Mouse (Mus musculus) hindbrain, embryonic 14.5 days (tissue): ENCODE measurements at regions not wholly inside any gene's neighbourhood (a gene's known extent, or its start where the extent isn't known, plus 50 kb on each side); places are given as distances from the start of the nearest gene placed in this dataset.

Experiments
- ATAC-seq: fragments of 200-750 bp; cut with Nextera tagmentation; 2 replicates; pipeline ENCODE4 v1.8.0; 2017; ENCODE audit warnings: moderate number of reproducible peaks, mild to moderate bottlenecking, moderate TSS enrichment, moderate library complexity; ENCODE audit not compliant: low FRiP score
- DNase-seq: peaks from one replicate; pipeline ENCODE4 v3.0.0-alpha.2; 2015; ENCODE audit warnings: low spot score
- H3K27ac ChIP-seq: fragments of 300-500 bp; sonication (generic); 2 replicates; pipeline ENCODE4 v1.5.1; 2014; ENCODE audit warnings: mild to moderate bottlenecking, moderate library complexity
- H3K27me3 ChIP-seq: fragments of 300-500 bp; sonication (generic); 2 replicates; pipeline ENCODE4 v1.6.1; 2014; ENCODE audit warnings: mild to moderate bottlenecking, low read length, mixed read lengths; ENCODE audit not compliant: control insufficient read depth, insufficient read depth
- H3K36me3 ChIP-seq: fragments of 300-500 bp; sonication (generic); replicated peaks from 2 replicates; pipeline ENCODE4 v1.6.1; 2014; ENCODE audit not compliant: control insufficient read depth, insufficient read depth
- H3K4me1 ChIP-seq: fragments of 300-500 bp; sonication (generic); replicated peaks from 2 replicates; pipeline ENCODE4 v1.6.1; 2014; ENCODE audit warnings: antibody characterized with exemption, low read length, mixed read lengths; ENCODE audit not compliant: control insufficient read depth, insufficient read depth
- H3K4me2 ChIP-seq: fragments of 300-500 bp; sonication (generic); replicated peaks from 2 replicates; pipeline ENCODE4 v1.6.1; 2014; ENCODE audit warnings: mild to moderate bottlenecking, moderate library complexity
- H3K4me3 ChIP-seq: fragments of 300-500 bp; sonication (generic); replicated peaks from 2 replicates; pipeline ENCODE4 v1.5.1; 2014; ENCODE audit warnings: mild to moderate bottlenecking, low read length
- H3K9ac ChIP-seq: fragments of 300-500 bp; sonication (generic); 2 replicates; pipeline ENCODE4 v1.6.1; 2014
- H3K9me3 ChIP-seq: fragments of 300-500 bp; sonication (generic); 2 replicates; pipeline ENCODE4 v1.6.1; 2016; ENCODE audit warnings: low read length; ENCODE audit not compliant: control insufficient read depth
- WGBS: fragments of 180-500 bp; shearing (Covaris S2); extraction: QIAGEN DNeasy Blood & Tissue Kit; methylation state at CpG from one replicate; pipeline ENCODE4 v1.1.7; 2014; 5-methylcytosine and 5-hydroxymethylcytosine counted together

- H3K4me3 ChIP-seq = no peak overlapping the region
- H3K36me3 ChIP-seq = no peaks in the 10 kb centered on the region
- no peaks in the 10 kb centered on the region for H3K27me3 ChIP-seq
- H3K27ac ChIP-seq = no peak overlapping the region
- no peaks in the 10 kb centered on the region for H3K9me3 ChIP-seq
- no peak overlapping the region for H3K9ac ChIP-seq
- peaks cover 4% of the 10 kb centered on the region; the same call in 1 of the 2 replicates for H3K4me1 ChIP-seq
- no peak for ATAC-seq
- no peak overlapping the region for H3K4me2 ChIP-seq
- DNase-seq = no peak
- 86% methylated on average over 4 of the region's 4 CpGs for WGBS
Measured at GRCm38 (mm10) chr6:100067273-100067672, 220.0 kb downstream of the Rybp start.

GRCm38 (mm10) chr6:100065586-100065985, 221.7 kb downstream of the Rybp start:
- WGBS = 89% methylated on average over 3 of the region's 3 CpGs
- H3K27me3 ChIP-seq = no peaks in the 10 kb centered on the region

GRCm38 (mm10) chr6:100062961-100063360, 224.3 kb downstream of the Rybp start:
- WGBS = 88% methylated on average over 8 of the region's 8 CpGs
- peaks cover 6% of the 10 kb centered on the region for H3K27me3 ChIP-seq
- H3K4me1 ChIP-seq = 0 out of 2 replicates have a peak, but pooled peaks cover 4% of the 10 kb centered on the region
- H3K9ac ChIP-seq = no peak overlapping the region
- ATAC-seq (no peak), DNase-seq (no peak)
- H3K4me3 ChIP-seq = no peak overlapping the region
- no peaks in the 10 kb centered on the region for H3K9me3 ChIP-seq
- H3K4me2 ChIP-seq = no peak overlapping the region
- no peaks in the 10 kb centered on the region for H3K36me3 ChIP-seq
- no peak overlapping the region for H3K27ac ChIP-seq

More at GRCm38 (mm10) chr6:100065586-100065985, 221.7 kb downstream of the Rybp start:
- no peaks in the 10 kb centered on the region for H3K9me3 ChIP-seq
- no peaks in the 10 kb centered on the region for H3K4me1 ChIP-seq
- no peak overlapping the region for H3K4me3 ChIP-seq
- no peaks in the 10 kb centered on the region for H3K36me3 ChIP-seq
- no peak for ATAC-seq
- H3K27ac ChIP-seq = no peak overlapping the region
- H3K4me2 ChIP-seq = no peak overlapping the region
- no peak for DNase-seq
- H3K9ac ChIP-seq = no peak overlapping the region

GRCm38 (mm10) chr6:100059803-100060202, 227.5 kb downstream of the Rybp start:
- DNase-seq (peak; percentile 59), ATAC-seq (peak; percentile 78; the same call in 1 of the 2 replicates)
- Histone ChIP-seq H3K9ac (no peak overlapping the region), H3K9me3 (no peaks in the 10 kb centered on the region), H3K27me3 (peaks cover 31% of the 10 kb centered on the region), H3K27ac (no peak overlapping the region), H3K4me3 (no peak overlapping the region), H3K36me3 (no peaks in the 10 kb centered on the region), H3K4me1 (0 out of 2 replicates have a peak, but pooled peaks cover 4% of the 10 kb centered on the region), H3K4me2 (no peak overlapping the region)
- 47% methylated on average over 8 of the region's 8 CpGs for WGBS

- no peak overlapping the region for H3K9ac ChIP-seq
- no peak overlapping the region for H3K27ac ChIP-seq
- no peak for DNase-seq
- no peaks in the 10 kb centered on the region for H3K9me3 ChIP-seq
- no peaks in the 10 kb centered on the region for H3K36me3 ChIP-seq
- no peak overlapping the region for H3K4me2 ChIP-seq
- no peak for ATAC-seq
- 0 out of 2 replicates have a peak, but pooled peaks cover 4% of the 10 kb centered on the region for H3K4me1 ChIP-seq
- peaks cover 57% of the 10 kb centered on the region for H3K27me3 ChIP-seq
- 65% methylated on average over 5 of the region's 5 CpGs for WGBS
- no peak overlapping the region for H3K4me3 ChIP-seq
Measured at GRCm38 (mm10) chr6:100055980-100056379, 231.3 kb downstream of the Rybp start.

GRCm38 (mm10) chr6:100052955-100053795, 234.1 kb downstream of the Rybp start:
- Histone ChIP-seq H3K27me3 (peaks cover 60% of the 10 kb centered on the region), H3K4me2 (no peak overlapping the region), H3K4me3 (no peak overlapping the region), H3K9ac (no peak overlapping the region), H3K9me3 (no peaks in the 10 kb centered on the region), H3K4me1 (no peaks in the 10 kb centered on the region), H3K27ac (no peak overlapping the region), H3K36me3 (no peaks in the 10 kb centered on the region)
- 80% methylated on average over 8 of the region's 8 CpGs for WGBS
- DNase-seq = no peak
- no peak for ATAC-seq

GRCm38 (mm10) chr6:100052406-100052805, 234.9 kb downstream of the Rybp start:
- no peak overlapping the region for H3K27ac ChIP-seq
- no peaks in the 10 kb centered on the region for H3K9me3 ChIP-seq
- no peaks in the 10 kb centered on the region for H3K4me1 ChIP-seq
- H3K27me3 ChIP-seq = peaks cover 57% of the 10 kb centered on the region
- ATAC-seq (no peak), DNase-seq (no peak)
- H3K4me3 ChIP-seq = no peak overlapping the region
- H3K9ac ChIP-seq = no peak overlapping the region
- 92% methylated on average over 4 of the region's 4 CpGs for WGBS
- no peak overlapping the region for H3K4me2 ChIP-seq
- H3K36me3 ChIP-seq = no peaks in the 10 kb centered on the region

GRCm38 (mm10) chr6:100049036-100049435, 238.2 kb downstream of the Rybp start:
- Histone ChIP-seq H3K27me3 (peaks cover 46% of the 10 kb centered on the region), H3K9ac (no peak overlapping the region), H3K4me1 (peaks cover 19% of the 10 kb centered on the region), H3K9me3 (no peaks in the 10 kb centered on the region), H3K4me2 (no peak overlapping the region), H3K36me3 (no peaks in the 10 kb centered on the region), H3K27ac (no peak overlapping the region), H3K4me3 (no peak overlapping the region)
- 86% methylated on average over 3 of the region's 3 CpGs for WGBS
- no peak for DNase-seq
- no peak for ATAC-seq

- no peak overlapping the region for H3K9ac ChIP-seq
- H3K27me3 ChIP-seq = peaks cover 54% of the 10 kb centered on the region
- no peak overlapping the region for H3K4me3 ChIP-seq
- 15% methylated on average over 12 of the region's 12 CpGs for WGBS
- H3K4me1 ChIP-seq = peaks cover 19% of the 10 kb centered on the region
- H3K27ac ChIP-seq = no peak overlapping the region
- no peak overlapping the region for H3K4me2 ChIP-seq
- H3K9me3 ChIP-seq = no peaks in the 10 kb centered on the region
- DNase-seq = peak; percentile 45
- H3K36me3 ChIP-seq = no peaks in the 10 kb centered on the region
- ATAC-seq = peak; percentile 24
Measured at GRCm38 (mm10) chr6:100046186-100046990, 240.9 kb downstream of the Rybp start.
